Mouse (Mus musculus): ENCODE measurements around the gene Fam118a. TPM values are rescaled to one million over a fixed set of nuclear protein-coding genes. Genes with fewer than 3 reads are reported as not detected.

Gene Fam118a
- total and polyA plus RNA-seq, 2 experiments from 2014 or later: 30.6 to 32.8 TPM

GRCm38 (mm10) chr15:85070561-85070960 is 41.8 kb downstream of the Fam118a start:
- H3K9ac ChIP-seq: no peak overlapping the region
- DNase-seq (peak; percentile 70), ATAC-seq (no peak)
- WGBS: 33% methylated on average over 2 of the region's 2 CpGs
- H3K4me3 ChIP-seq (ENCODE audit: low read depth, low read length): no peak overlapping the region
- peak; percentile 80 for TF ChIP-seq CTCF (IDR thresholded peaks at IDR 0.05; ENCODE audit: low read depth)
- H3K9me3 ChIP-seq (ENCODE audit: low read length): no peaks in the 10 kb centered on the region
- no peak overlapping the region for H3K4me2 ChIP-seq (ENCODE audit: low read depth)
- H3K4me1 ChIP-seq (ENCODE audit: insufficient read depth): no peaks in the 10 kb centered on the region
- H3K27me3 ChIP-seq (ENCODE audit: insufficient read depth, low read length): no peaks in the 10 kb centered on the region
- H3K27ac ChIP-seq (ENCODE audit: low read depth, low read length): no peak overlapping the region
- no peaks in the 10 kb centered on the region for H3K36me3 ChIP-seq (ENCODE audit: insufficient read depth)

DNA sequence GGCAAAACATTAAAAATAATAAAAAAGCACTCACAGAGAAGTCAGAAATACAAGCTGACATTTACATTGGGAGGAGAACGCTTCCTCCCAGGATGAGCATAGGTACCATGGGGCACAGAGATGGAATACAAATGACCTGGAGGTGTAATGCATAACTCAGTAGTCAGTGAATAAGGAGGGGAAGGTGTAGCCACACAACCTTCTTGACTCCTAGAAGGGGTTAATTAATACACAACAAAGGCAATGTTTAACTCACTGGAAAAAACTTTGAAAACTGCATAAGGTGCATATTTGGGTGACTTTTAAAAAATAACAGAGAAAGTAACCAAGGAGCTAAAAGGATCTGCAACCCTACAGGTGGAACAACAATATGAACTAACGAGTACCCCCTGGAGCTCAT is 43.9 kb downstream of the Fam118a start:
- no peaks in the 10 kb centered on the region for H3K9me3 ChIP-seq (ENCODE audit: low read length)
- no peak for TF ChIP-seq CTCF (IDR thresholded peaks at IDR 0.05; ENCODE audit: low read depth)
- ATAC-seq (no peak), DNase-seq (no peak)
- H3K4me1 ChIP-seq (ENCODE audit: insufficient read depth): no peaks in the 10 kb centered on the region
- H3K27ac ChIP-seq (ENCODE audit: low read depth, low read length): no peak overlapping the region
- H3K4me2 ChIP-seq (ENCODE audit: low read depth): no peak overlapping the region
- no peak overlapping the region for H3K4me3 ChIP-seq (ENCODE audit: low read depth, low read length)
- no peaks in the 10 kb centered on the region for H3K36me3 ChIP-seq (ENCODE audit: insufficient read depth)
- no peak overlapping the region for H3K9ac ChIP-seq
- H3K27me3 ChIP-seq (ENCODE audit: insufficient read depth, low read length): no peaks in the 10 kb centered on the region
- WGBS: 84% methylated on average over 2 of the region's 2 CpGs

DNA sequence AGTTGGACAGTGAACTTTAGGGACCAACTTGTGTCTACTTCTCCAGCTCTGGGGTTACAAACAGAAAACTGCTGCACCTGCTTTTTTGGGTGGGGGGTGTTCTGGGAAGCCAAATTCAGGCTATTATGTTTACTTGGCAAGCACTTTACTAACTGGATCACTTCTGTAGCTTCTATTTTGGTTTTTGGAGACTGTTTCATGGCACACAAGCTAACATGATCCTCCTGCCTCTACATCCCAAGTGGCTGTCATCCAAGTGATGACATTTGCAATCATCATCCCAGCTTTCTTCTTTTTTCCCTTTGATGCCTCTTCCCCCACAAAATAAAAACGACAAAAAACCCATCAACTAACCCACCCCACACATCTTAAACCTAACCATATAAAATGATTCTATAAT is 56.9 kb downstream of the Fam118a start:
- peak; percentile 63 for DNase-seq
- no peak overlapping the region for H3K4me3 ChIP-seq (ENCODE audit: low read depth, low read length)
- no peak for TF ChIP-seq CTCF (IDR thresholded peaks at IDR 0.05; ENCODE audit: low read depth)
- H3K27me3 ChIP-seq (ENCODE audit: insufficient read depth, low read length): no peaks in the 10 kb centered on the region
- H3K27ac ChIP-seq (ENCODE audit: low read depth, low read length): no peak overlapping the region
- H3K4me2 ChIP-seq (ENCODE audit: low read depth): no peak overlapping the region
- H3K4me1 ChIP-seq (ENCODE audit: insufficient read depth): no peaks in the 10 kb centered on the region
- H3K9ac ChIP-seq: no peak overlapping the region
- WGBS: 62% methylated on average over 1 of the region's 1 CpGs
- no peaks in the 10 kb centered on the region for H3K36me3 ChIP-seq (ENCODE audit: insufficient read depth)
- ATAC-seq: peak; percentile 56; the same call in 1 of the 2 replicates
- no peaks in the 10 kb centered on the region for H3K9me3 ChIP-seq (ENCODE audit: low read length)

Other genes starting within 250 kb of the Fam118a start
- 13.5 and 20.0 TPM in 2 replicates for gene Phf21b, start 172.9 kb upstream of the Fam118a start, total RNA-seq (2014; rRNA removed)
- 2.5 and 2.7 TPM in 2 replicates for gene Phf21b, start 172.9 kb upstream of the Fam118a start, polyA plus RNA-seq (2015; fragmentation: Nextera tagmentation; extraction: Ambion mirVana)
- gene Gm29666, start 108.9 kb upstream of the Fam118a start, total RNA-seq (2014; rRNA removed): 0.54 and 0.86 TPM in 2 replicates
- gene Gm29666, start 108.9 kb upstream of the Fam118a start, polyA plus RNA-seq (2015; fragmentation: Nextera tagmentation; extraction: Ambion mirVana): 0.26 and 0.47 TPM in 2 replicates
- gene Nup50, start 105.5 kb upstream of the Fam118a start, total RNA-seq (2014; rRNA removed): 19.5 and 24.8 TPM in 2 replicates
- 23.5 and 24.5 TPM in 2 replicates for gene Nup50, start 105.5 kb upstream of the Fam118a start, polyA plus RNA-seq (2015; fragmentation: Nextera tagmentation; extraction: Ambion mirVana)
- 99.6 and 112 TPM in 2 replicates for gene 5031439G07Rik, start 40.4 kb upstream of the Fam118a start, total RNA-seq (2014; rRNA removed)
- gene 5031439G07Rik, start 40.4 kb upstream of the Fam118a start, polyA plus RNA-seq (2015; fragmentation: Nextera tagmentation; extraction: Ambion mirVana): 27.4 and 28.9 TPM in 2 replicates
- gene Upk3a, start 11.8 kb upstream of the Fam118a start, total RNA-seq (2014; rRNA removed): 1.1 and 2.2 TPM in 2 replicates
- 1.3 and 1.4 TPM in 2 replicates for gene Upk3a, start 11.8 kb upstream of the Fam118a start, polyA plus RNA-seq (2015; fragmentation: Nextera tagmentation; extraction: Ambion mirVana)
- 0.08 and 0.43 TPM in 2 replicates for gene Smc1b, start 103.0 kb downstream of the Fam118a start, total RNA-seq (2014; rRNA removed)
- 0.19 TPM in 2 replicates for gene Smc1b, start 103.0 kb downstream of the Fam118a start, polyA plus RNA-seq (2015; fragmentation: Nextera tagmentation; extraction: Ambion mirVana)
- 0.48 and 0.69 TPM in 2 replicates for gene Ribc2, start 103.1 kb downstream of the Fam118a start, total RNA-seq (2014; rRNA removed)
- 0.28 and 0.70 TPM in 2 replicates for gene Ribc2, start 103.1 kb downstream of the Fam118a start, polyA plus RNA-seq (2015; fragmentation: Nextera tagmentation; extraction: Ambion mirVana)
- 38.2 and 60.3 TPM in 2 replicates for gene Fbln1, start 177.0 kb downstream of the Fam118a start, total RNA-seq (2014; rRNA removed)
- gene Fbln1, start 177.0 kb downstream of the Fam118a start, polyA plus RNA-seq (2015; fragmentation: Nextera tagmentation; extraction: Ambion mirVana): 47.1 and 50.9 TPM in 2 replicates